In genomic region chr9:41949476-41949875, GRCm38 (mm10) we compare ENCODE assay signal across 9 mouse cellular contexts.
A peak's percentile ranks its signal among the peaks of the same experiment; 100 is the strongest.
DNase-seq lines count a peak whose midpoint lies in the region; ATAC-seq and TF ChIP-seq lines count a peak whose summit lies in the region.
"Had no signal": no experiment of that assay in that cellular context is flagged by ENCODE, and none has a peak within 500 bp of the region (broad histone marks: within the 10 kb centered on the region; RNA-seq: fewer than 3 reads in every experiment).

No protein-coding gene starts in this region.

- H3K9me3 ChIP-seq in embryonic facial prominence, embryonic 14.5 days (ENCODE audit: control insufficient read depth, low read length), result no peaks in the 10 kb centered on the region
- H3K9me3 ChIP-seq in hindbrain, embryonic 10.5 days, result no peaks in the 10 kb centered on the region
- no peaks in the 10 kb centered on the region for H3K9me3 ChIP-seq in midbrain, embryonic 14.5 days (ENCODE audit: control insufficient read depth, low read length)

- H3K9ac ChIP-seq in heart, adult 2 months (ENCODE audit: low read depth, low read length), result no peak overlapping the region
- 0 out of 2 replicates have a peak overlapping the region, but pooled peaks have one; percentile 77 for H3K9ac ChIP-seq in embryonic facial prominence, embryonic 14.5 days (ENCODE audit: low read depth, low read length)
- H3K9ac ChIP-seq in midbrain, embryonic 14.5 days (replicated peaks; ENCODE audit: low read length), result peak overlapping the region; percentile 62
- H3K9ac ChIP-seq: liver, embryonic 14.5 days had no signal

- no peaks in the 10 kb centered on the region for H3K36me3 ChIP-seq in heart, adult 2 months (ENCODE audit: control insufficient read depth, insufficient read depth, low read length)
- H3K36me3 ChIP-seq in embryonic facial prominence, embryonic 14.5 days (ENCODE audit: control insufficient read depth, insufficient read depth, low read length), result no peaks in the 10 kb centered on the region
- no peaks in the 10 kb centered on the region for H3K36me3 ChIP-seq in hindbrain, embryonic 10.5 days
- no peaks in the 10 kb centered on the region for H3K36me3 ChIP-seq in midbrain, embryonic 14.5 days (ENCODE audit: control insufficient read depth, insufficient read depth, low read length)
- H3K36me3 ChIP-seq in thymus, adult 2 months (ENCODE audit: control insufficient read depth, insufficient read depth, low read length), result no peaks in the 10 kb centered on the region

- DNase-seq in heart, adult 2 months, result peak in 1 of 2 experiments; percentile 26
- no peak for DNase-seq in heart, postnatal 4 days
- DNase-seq in embryonic facial prominence, embryonic 14.5 days (ENCODE audit: low spot score), result no peak
- no peak for DNase-seq in hindbrain, embryonic 10.5 days (ENCODE audit: low spot score)
- no peak for DNase-seq in midbrain, embryonic 14.5 days
- DNase-seq in right cerebral cortex, postnatal 25 days, result no peak
- no peak for DNase-seq in thymus, adult 2 months
- DNase-seq in urinary bladder, postnatal 4 days (ENCODE audit: low spot score in 2 of 2), result no peak

- intact Hi-C loops in heart, adult 2 months (cut with DNase I), result no loop called here

- H3K27me3 ChIP-seq in heart, adult 2 months (ENCODE audit: control insufficient read depth, insufficient read depth, low read length), result no peaks in the 10 kb centered on the region
- H3K27me3 ChIP-seq in embryonic facial prominence, embryonic 14.5 days (replicated peaks; ENCODE audit: control insufficient read depth, insufficient read depth, low read length), result no peaks in the 10 kb centered on the region
- peaks cover 10% of the 10 kb centered on the region; the same call in 1 of the 2 replicates for H3K27me3 ChIP-seq in hindbrain, embryonic 10.5 days (ENCODE audit: insufficient read depth, poor library complexity, severe bottlenecking)
- H3K27me3 ChIP-seq in midbrain, embryonic 14.5 days (ENCODE audit: control insufficient read depth, insufficient read depth, low read length), result no peaks in the 10 kb centered on the region
- no peaks in the 10 kb centered on the region; the same call in 1 of the 2 replicates for H3K27me3 ChIP-seq in thymus, adult 2 months (ENCODE audit: control insufficient read depth, insufficient read depth, low read length)

- H3K27ac ChIP-seq in heart, adult 2 months, result peak overlapping the region; percentile 99
- peak overlapping the region; percentile 97 for H3K27ac ChIP-seq in embryonic facial prominence, embryonic 14.5 days (replicated peaks; ENCODE audit: low read depth, low read length)
- peak overlapping the region; percentile 94 for H3K27ac ChIP-seq in hindbrain, embryonic 10.5 days
- peak overlapping the region; percentile 97 for H3K27ac ChIP-seq in midbrain, embryonic 14.5 days (replicated peaks; ENCODE audit: low read depth, low read length)
- no peak overlapping the region for H3K27ac ChIP-seq in thymus, adult 2 months (ENCODE audit: control insufficient read depth, insufficient read depth, low read length)
- H3K27ac ChIP-seq: liver, embryonic 14.5 days had no signal

- TF ChIP-seq POLR2A in heart, adult 2 months (IDR thresholded peaks at IDR 0.05; ENCODE audit: insufficient read depth, low read depth, low read length), result no peak
- TF ChIP-seq POLR2A in thymus, adult 2 months (IDR thresholded peaks at IDR 0.05; ENCODE audit: control insufficient read depth, extremely low read depth, insufficient read depth, low read length, poor library complexity), result no peak

- H3K4me2 ChIP-seq in embryonic facial prominence, embryonic 14.5 days (ENCODE audit: low read depth, low read length), result peak overlapping the region; percentile 82; the same call in 1 of the 2 replicates
- peak overlapping the region; percentile 66 for H3K4me2 ChIP-seq in midbrain, embryonic 14.5 days (ENCODE audit: low read length)

- peaks cover 10% of the 10 kb centered on the region for H3K4me1 ChIP-seq in heart, adult 2 months (ENCODE audit: control insufficient read depth, insufficient read depth, low read length)
- peaks cover 32% of the 10 kb centered on the region for H3K4me1 ChIP-seq in embryonic facial prominence, embryonic 14.5 days (ENCODE audit: control insufficient read depth, insufficient read depth, low read length)
- peaks cover 47% of the 10 kb centered on the region for H3K4me1 ChIP-seq in hindbrain, embryonic 10.5 days (replicated peaks)
- H3K4me1 ChIP-seq in midbrain, embryonic 14.5 days (ENCODE audit: control insufficient read depth, insufficient read depth, low read length), result peaks cover 43% of the 10 kb centered on the region
- H3K4me1 ChIP-seq in thymus, adult 2 months (replicated peaks; ENCODE audit: control insufficient read depth, insufficient read depth, low read length), result peaks cover 6% of the 10 kb centered on the region

- TF ChIP-seq EP300 in heart, adult 2 months (IDR thresholded peaks at IDR 0.05; ENCODE audit: insufficient read depth, low read depth, low read length), result no peak

- WGBS in heart, adult 2 months, result 69% methylated on average over 5 of the region's 5 CpGs
- 46% methylated on average over 5 of the region's 5 CpGs for WGBS in embryonic facial prominence, embryonic 14.5 days
- WGBS in hindbrain, embryonic 10.5 days, result 71% methylated on average over 5 of the region's 5 CpGs
- 56% methylated on average over 5 of the region's 5 CpGs for WGBS in midbrain, embryonic 14.5 days
- WGBS in thymus, adult 2 months, result 90% methylated on average over 5 of the region's 5 CpGs

- TF ChIP-seq CTCF in heart, adult 2 months (IDR thresholded peaks at IDR 0.05), result no peak
- no peak for TF ChIP-seq CTCF in thymus, adult 2 months (IDR thresholded peaks at IDR 0.05; ENCODE audit: borderline replicate concordance, control insufficient read depth, extremely low read depth, insufficient read depth, low read length, poor library complexity)

- no peak for ATAC-seq in embryonic facial prominence, embryonic 14.5 days (ENCODE audit: low read depth)
- no peak for ATAC-seq in midbrain, embryonic 14.5 days (ENCODE audit: low FRiP score, low TSS enrichment)

- H3K4me3 ChIP-seq in heart, adult 2 months, result no peak overlapping the region
- no peak overlapping the region for H3K4me3 ChIP-seq in embryonic facial prominence, embryonic 14.5 days (ENCODE audit: low read depth, low read length)
- no peak overlapping the region for H3K4me3 ChIP-seq in hindbrain, embryonic 10.5 days
- no peak overlapping the region for H3K4me3 ChIP-seq in midbrain, embryonic 14.5 days (replicated peaks; ENCODE audit: low read depth, low read length)
- no peak overlapping the region for H3K4me3 ChIP-seq in thymus, adult 2 months (ENCODE audit: control insufficient read depth, insufficient read depth, low read length)

- H3K79me2 ChIP-seq in heart, adult 2 months (replicated peaks; ENCODE audit: control insufficient read depth, insufficient read depth, low read length), result no peaks in the 10 kb centered on the region
